Mouse (Mus musculus): ENCODE results near the gene Fancm.
A peak's percentile ranks its signal among the peaks of the same experiment; 100 is the strongest.
"Not testable (repeated sequence)": the region's sequence is repeated elsewhere in the genome, so short reads cannot be mapped to it uniquely, and the experiment has no call there.

Fancm gene

DNA sequence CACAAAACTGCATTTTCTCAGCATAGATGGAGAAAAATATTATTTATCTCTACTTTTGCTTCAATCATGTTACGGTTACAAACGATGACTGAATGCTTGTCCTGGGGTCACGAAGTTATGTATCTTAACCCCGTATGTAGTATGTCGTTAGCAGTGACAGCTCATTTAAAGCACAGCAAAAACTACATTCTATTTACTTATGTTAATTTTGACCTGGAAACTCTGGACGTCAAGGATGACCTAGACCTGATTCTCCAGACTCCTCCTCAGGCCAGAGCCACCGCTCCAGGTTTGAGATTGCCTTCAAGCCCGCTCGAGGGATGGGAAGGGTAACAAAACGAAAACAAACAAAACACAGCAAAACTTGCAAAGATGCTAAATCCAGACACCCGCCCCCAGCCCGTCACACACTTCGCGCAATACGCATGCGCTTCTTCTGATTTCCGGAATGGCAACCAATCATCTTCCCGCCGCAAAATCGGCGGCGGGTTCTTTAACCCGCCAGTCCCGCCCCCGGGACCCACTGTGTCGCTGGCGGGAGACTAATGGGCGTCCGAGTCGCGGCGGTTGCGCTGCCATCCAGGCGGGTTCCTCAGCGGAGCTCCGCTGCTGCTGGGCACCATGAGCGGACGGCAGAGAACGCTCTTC, at the start of gene Fancm:
Fancm (plus strand) TSS at position 519 of the 648 bp plus-strand sequence.
- peak; percentile 97 for DNase-seq

DNA sequence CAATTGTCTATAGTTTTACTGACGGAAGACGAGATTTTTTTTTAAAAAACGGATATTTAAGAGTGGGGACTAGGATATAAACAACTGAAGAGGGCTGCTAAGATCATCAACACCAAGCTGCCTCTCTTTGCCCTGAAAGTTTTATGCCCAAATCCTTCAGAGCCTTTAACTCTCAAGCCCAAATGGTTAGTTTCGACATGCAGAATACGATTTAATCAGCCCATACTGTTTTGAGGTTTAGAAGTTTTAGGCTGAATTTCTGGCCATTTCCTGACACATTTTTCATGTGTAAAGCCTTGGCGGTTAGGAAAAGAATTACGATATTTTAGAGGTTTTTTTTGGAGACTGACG, 39.6 kb upstream of the Fancm start:
- no peak for DNase-seq

DNA sequence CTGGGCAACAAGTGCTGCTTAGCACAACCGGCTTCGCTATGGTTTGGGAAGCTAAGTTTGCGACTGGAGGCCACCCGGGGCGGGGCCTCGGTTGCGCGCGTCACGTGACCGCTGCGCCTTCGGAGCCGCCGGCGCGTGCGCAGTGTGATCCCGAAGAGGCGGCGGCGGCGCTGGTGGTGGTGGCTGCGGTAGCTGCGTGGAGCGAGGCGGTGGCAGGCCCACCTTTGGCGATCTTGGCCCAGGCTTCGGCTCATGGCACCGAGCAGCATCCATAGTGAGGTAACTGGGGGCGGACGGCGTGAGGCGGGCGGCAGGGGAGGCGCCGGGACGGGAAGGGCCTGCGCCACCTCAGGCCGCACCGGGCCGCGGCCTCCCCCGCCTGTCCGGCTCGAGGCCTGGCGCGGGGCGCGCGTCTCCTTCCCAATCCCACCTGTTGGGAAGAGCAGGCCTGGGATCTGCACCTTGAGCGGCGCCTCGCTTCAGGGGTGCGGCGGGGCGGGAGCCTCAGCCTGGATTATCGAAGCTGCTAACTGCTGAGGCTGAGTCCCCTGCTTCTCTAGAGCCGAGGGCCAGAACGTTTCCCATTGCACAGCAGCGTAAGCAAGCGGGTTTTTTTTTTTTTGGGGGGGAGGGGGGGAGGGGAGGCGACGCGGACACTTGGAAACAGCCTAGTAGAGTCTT, 39.1 kb upstream of the Fancm start, which contains the start of gene Prpf39:
Prpf39 (plus strand) TSS at position 144 of the 681 bp plus-strand sequence.
- peak; percentile 96 for DNase-seq

DNA sequence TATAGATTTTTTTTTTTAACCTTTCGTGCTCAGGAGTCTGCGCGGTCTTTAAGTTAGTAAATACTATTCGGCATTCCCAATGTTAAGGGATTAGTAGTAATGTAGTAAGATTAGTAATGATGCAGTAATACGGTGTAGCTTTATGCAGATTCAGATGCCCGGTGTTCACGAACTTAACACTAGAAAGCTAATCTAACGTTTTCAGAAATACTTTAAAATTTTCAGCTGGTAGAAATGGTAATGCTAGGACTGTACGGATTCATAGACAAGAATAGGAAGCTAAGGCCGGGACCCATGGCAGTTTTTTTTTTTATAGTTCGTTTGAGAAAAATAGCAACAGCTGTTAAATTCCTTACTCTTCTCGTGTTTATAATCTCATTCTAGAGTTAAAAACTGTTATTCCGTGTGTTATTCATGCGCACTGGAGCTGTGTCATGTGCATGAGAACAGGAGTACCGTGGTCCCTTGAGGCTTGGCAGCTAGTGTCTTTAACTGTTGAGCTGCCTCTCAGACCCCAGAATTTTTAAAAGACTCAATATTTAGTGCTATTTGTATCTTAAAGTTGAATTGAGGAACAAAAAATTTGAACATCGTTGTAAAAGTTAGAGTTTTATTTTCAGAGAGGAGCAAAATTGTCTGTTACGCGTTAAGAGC, 38.4 kb upstream of the Fancm start:
- DNase-seq = peak; percentile 11

DNA sequence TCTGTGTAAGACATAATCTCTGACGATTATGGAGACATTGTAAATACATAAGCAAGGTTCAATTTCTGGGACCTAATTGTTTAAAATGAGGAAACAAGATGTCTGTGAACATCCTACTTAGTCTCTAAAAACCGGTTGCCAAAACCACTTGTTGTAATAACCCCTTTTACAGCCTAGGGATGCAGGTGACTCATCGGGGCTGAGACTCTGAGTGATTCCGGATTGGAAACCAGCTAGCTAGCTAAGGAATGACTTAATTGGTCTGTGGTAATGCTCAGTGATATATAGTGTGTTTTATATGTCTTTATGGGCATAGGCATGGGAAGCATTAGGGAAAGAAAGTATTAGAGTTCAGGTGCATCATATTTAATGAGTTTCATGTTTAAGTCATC, 37.9 kb upstream of the Fancm start:
- DNase-seq = no peak

DNA sequence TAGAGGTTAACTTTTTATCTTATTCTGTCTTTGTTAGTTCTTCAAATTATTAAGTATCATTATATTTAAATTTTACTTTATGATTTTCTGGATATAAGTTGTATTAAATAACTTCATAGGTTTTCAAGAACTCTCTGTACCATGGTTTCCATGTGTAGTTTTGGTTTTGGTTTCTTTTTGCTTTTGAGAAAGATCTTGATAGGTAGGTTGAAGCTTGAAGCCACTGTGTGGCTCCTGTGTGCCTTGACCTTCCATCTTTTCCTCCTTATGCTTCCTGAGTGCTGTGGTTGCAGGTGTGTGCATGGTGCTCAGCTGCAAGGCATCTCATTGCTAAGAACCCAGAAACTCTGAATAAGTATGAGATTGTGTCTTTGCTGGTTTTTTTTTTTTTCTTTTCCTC, 26.6 kb upstream of the Fancm start:
- DNase-seq = no peak

DNA sequence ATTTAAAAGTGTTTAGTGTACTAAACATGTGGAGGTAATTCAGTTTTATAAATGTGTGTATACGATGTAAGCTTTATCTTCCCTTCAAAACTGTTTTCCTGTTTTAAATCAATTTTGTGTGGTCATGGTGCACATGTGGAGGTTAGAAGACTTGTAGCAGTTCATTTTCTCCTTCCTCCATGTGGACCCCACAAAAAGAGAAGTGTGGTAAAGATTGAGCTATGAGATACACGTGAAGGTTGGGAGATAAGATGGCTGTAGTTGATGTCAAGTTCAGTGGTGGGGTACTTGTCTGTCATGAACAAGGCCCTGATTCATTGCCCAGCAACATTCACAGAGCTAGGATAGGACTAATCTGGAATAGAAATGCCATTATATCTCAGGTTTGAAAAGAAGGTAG, 17.2 kb upstream of the Fancm start:
- no peak for DNase-seq

DNA sequence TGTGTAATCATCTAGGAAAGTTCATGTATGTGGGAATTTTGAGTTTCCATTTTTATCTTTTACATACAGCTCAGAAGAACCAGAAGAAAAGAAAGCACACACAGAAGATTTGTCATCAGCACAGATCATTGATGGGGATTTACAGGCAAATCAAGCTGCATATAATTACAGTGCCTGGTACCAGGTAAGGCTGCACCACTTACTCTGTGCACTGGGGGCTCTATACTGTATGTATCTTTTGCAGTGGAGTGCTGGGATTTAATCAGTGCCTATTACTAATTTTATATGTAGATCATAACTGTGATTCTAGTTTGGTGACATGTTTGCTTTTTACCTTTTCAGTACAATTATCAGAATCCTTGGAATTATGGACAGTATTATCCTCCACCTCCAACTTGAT, 14.3 kb upstream of the Fancm start:
- no peak for DNase-seq

DNA sequence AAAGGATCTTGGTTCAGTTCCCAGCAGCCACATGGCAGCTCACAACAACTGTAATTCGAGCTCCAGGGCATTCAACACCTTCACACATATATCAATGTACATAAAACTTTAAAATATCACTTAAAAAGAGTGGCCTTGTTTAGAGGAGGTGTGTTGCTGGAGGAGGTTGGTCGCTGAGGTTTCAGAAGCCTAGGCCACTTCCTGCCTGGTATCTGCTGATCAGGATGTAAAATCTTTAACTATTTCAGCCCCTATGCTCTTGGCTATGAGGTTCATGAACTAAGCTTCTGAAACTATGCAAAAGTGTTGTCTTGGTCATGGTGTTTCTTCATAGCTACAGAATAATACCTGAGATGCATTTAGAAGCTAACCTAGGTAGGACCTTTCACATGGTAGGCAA, 10.2 kb upstream of the Fancm start:
- no peak for DNase-seq

DNA sequence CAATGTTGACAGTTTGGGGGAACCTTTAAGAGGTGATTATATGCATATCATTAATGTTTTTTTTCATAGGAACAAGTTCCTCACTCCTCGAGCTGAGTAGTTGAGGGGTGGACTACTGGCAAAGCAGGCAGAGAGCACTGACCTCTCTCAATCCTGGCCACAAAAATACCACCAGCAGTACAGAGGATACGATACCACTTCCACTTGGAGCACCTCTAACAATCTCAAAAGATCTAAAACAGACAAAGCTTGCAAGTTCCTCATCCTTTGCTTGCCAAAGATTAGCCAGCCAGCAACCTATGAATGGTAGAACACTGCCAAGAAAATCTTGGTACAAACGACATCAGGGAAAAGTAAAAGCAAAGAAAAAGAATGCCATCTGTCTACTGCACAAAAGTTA, 9.2 kb upstream of the Fancm start:
- DNase-seq = no peak

DNA sequence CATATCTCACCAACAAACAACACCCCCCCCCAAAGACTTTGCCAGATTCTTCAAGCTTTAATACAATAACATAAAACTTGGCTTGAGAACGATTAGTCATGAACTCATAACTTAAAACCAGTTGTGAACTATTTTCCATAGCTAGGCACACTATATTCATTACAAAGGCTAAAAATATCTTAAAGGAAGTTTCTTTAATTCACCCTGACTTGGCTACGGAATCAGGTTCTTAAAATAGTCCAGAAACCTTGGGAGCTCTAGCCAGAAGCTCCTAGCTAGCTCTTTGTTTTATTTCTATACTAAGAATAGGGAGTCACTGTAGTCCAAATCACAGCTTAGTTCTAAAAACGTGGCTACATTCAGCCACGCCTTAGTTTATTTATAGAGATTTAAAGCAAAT, 7.0 kb upstream of the Fancm start:
- DNase-seq = no peak

DNA sequence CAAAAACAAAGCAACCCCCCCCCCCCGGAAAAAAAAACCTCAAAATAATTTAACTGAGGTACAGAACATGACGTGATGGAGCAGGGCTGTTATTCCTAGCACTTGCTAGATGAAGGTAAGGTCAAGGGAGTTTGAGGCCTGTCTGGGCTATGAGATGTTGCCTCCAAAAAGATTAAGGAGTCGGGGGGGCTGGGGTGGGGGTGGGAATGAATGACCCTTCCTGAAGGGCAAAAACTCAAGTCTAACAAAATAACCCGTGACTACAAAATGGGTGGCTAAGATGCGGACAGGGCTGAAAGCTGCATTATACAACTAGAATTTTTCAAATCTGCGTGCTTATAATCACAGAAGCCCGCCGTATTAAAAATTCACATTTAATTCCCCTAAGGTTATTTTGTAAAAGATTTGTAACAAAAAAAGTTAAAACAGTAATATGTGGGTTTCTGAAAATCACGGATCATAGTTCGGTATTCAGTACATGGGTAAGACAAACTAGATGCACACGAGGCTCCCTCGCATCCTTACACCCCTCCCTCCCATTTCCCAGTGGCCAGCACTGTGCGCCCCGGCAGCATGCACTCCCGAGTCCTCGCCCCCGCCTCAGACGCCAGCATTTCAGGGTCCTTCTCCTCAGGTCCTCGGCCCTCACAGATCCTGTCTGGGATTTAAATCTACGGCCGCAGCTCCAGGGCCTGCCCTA, 2.3 kb upstream of the Fancm start:
- DNase-seq = peak; percentile 85

DNA sequence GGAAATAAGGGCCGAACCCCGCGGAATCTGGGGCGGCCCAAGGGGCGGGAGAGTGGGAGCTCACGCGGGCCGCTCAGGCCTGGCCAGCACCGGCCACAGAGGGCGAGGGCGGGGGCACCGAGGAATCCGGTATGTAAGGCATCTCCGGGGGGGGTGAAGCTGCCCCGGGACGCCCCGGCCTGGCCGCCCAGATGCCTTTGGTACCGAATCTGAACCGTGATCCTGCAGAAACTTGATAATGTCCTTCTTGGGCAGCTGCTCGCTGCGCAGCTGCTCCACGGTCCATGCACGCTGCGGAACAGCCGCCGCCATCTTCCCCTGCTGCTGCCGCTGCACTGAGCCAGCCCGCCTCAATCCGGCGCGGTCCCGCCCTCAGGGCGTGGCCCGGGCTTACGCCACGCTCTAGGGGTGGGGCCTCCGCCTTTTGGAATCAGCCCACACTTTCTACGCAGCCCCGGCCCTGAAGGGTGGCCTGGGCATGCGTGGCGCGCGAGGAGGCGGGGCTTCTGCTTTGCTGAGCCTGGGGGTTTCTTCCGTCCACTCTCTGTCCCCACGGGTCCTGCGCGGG, 1.7 kb upstream of the Fancm start, which contains the start of gene Fkbp3:
Fkbp3 (minus strand) TSS at position 397 of the 568 bp plus-strand sequence.
- peak; percentile 99 for DNase-seq

DNA sequence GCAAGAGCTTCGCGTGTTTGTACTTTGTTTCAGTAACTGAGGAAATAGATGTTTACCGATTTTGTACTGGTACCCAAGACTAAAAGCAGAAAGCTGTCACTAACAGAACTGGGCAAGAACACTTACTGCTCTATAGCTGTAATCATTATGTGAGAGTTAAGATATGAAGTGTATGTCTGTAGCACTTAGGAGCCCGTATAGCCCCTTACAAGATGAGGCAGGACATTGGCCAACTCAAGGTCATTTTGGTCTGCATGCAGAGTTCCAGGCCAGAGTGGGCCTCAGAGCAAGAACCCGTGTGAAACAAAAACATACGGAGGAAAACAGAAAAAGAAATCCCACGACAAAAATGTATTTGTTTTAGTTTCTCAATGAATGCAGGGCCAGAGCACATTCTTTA, 752 bp upstream of the Fancm start:
- no peak for DNase-seq

DNA sequence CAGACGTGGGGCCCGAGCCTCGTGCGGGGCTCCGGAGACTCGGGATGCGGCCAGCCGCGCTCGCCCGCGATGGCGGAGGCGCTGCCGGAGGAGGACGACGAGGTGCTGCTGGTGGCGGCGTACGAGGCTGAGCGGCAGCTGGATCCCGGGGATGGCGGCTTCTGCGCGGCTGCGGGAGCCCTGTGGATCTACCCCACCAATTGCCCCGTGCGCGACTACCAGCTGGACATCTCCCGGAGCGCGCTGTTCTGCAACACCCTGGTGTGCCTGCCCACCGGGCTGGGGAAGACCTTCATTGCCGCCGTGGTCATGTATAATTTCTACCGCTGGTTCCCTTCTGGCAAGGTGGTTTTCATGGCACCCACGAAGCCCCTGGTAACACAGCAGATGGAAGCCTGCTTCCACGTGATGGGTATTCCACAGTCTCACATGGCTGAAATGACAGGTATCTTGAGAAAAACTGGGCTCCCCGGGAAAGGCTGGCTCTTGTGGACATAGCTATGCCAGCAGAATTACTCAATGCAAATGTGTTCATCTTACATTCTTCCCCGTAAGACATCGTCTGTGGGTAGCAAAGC, 419 bp downstream of the Fancm start:
- DNase-seq = no peak

DNA sequence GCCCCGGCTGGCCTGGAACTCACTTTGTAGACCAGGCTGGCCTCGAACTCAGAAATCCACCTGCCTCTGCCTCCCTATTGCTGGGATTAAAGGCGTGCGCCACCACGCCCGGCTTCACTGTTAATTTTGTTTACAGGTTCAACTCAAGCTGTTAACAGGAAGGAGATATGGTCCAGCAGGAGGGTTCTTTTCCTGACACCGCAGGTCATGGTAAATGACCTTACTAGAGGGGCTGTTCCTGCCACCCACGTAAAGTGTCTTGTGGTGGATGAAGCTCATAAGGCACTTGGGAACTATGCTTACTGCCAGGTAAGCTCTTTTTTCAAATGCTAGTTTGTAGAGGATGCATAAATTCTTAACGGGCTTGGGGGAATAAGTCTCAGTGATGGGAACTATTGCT, 1.5 kb downstream of the Fancm start:
- no peak for DNase-seq

DNA sequence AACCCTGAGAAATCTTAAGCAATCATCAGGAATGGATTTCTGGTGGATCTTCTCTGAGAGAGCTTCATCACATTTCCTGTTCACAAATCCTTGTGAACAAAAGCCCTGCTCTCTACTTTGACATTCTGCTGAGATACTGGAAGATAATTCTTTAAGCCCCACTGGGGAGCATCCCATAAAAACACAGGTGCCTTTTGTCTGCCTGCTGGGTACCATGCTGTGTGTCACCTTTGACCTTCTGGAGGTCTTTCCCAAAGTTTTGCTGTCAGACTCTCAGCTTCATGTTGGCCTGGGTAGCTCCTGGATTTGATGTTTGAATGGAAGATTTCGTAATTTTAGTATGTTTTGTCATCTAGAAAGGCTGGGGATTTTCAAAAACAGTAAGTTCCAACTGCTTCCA, 33.3 kb downstream of the Fancm start:
- DNase-seq = no peak

DNA sequence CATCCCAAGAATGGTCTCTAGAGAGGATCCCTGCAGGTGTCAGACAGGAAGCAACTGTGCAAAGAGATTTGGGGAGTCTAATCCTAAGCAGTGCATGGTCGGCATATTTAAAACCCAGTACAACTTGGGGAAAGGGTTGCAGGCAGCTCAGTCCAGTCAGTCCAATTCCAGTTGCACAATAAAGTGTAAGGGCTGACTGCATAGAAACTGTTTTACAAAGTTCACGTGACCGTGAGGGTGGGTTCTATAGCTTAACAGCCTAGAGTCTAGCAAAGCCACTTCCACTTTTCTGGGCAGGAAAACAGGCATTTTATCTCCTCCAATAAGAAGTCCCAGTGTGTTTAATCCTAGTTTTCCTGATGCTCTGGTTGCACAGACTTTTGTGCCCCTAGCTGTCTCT, 36.1 kb downstream of the Fancm start:
- no peak for DNase-seq

DNA sequence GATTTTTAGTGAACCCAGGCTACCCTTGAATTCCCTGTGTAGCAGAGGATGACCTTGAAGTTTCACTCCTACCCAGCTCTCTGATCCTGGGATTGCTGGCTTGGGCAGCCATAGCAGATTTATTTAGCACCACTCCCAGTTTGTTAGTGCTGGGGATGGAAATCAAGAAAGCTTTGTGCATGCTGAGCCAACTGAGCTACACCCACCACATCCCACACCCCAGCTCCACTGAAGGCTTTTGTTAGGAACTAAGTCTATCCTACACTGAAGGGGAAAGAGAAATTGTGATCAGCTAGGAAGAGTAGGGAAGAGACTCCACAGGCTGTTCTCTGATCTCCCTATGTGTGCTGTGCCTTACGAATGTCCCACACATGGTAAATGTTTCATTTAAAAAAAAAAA, 37.4 kb downstream of the Fancm start:
- no peak for DNase-seq

DNA sequence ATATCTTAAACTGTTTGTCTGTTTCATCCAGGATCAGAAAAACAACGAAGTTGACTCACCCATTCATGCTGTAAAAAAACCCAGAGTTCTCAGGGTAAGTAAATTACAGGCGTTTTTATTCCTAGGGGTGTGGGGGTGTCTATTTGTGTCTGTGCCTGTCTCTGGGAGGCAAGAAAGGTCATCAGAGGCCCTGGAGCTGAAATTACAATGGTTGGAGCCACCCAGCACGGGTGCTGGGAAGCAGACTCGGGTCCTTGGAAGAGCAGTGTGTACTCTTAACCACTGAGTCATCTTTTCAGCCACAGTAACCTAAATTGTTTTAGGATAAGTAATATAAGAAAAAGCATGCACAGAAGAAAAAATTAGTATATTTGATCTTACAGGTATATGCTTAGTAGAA, 38.5 kb downstream of the Fancm start:
- no peak for DNase-seq

DNA sequence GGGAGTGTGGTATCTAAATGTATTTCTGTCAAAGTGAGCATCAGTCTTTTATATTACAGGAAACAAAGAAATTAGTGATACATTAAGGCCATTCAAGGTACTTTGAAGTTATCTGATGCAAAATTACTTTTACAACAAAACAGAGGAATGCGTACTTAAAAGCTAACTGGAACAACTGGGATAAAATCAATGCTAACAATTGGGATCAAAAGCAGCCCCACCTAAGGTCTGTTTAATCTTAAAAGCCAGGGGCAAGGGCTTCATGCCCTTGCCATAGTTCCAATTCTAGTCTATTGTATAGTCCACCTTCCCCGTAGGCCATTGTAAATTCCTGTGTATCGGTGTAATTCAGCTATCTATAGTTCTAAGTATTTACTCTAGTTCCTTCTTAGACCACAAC, 39.6 kb downstream of the Fancm start:
- not testable (repeated sequence) for DNase-seq

DNA sequence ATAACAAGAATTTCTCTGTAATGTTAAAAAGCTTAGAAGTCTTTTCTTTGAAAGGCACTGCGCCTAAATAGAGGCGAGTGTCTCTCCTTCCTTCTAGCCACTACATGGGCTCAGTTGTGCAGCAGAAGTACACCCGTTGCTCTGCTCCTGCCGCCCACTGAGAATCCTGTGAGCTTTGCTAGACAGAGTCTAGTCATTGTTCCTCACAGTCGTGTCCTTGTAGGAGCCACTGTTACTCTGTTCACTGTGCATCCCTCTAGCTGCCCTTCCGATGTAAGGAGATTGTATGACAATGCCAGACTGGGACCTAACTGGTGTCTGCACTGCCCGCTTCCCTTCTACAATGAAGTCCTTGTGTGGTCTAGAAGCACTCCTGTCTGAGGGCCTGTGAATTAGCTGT, 43.6 kb downstream of the Fancm start:
- DNase-seq = no peak

DNA sequence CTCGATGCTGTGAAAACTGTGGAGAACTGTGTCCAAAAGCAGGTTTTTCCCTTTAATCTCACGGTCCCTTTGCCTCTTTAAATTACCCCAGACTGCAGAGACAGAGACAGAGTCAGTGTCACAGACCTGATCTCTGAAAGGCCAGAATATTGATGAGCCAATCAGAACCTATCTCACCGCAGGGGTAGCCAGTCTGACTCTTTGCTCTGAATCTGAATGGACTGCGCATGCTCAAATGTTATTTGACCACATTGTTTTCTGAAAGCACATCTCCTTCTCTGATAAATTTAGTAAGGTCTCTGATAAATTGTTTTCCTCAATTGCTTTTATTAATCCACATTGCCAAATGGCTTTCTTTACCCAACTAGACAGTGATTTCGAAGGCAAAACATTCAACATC, 44.0 kb downstream of the Fancm start:
- no peak for DNase-seq
